Mouse (Mus musculus) thymus, postnatal 0 days (tissue): ENCODE data around the gene A630095N17Rik. TPM values are rescaled to one million over a fixed set of nuclear protein-coding genes. Genes with fewer than 3 reads are reported as not detected.
A peak's percentile ranks its signal among the peaks of the same experiment; 100 is the strongest.
"Not testable (repeated sequence)": the region's sequence is repeated elsewhere in the genome, so short reads cannot be mapped to it uniquely, and the experiment has no call there.

Experiments
- DNase-seq: peaks from one replicate; pipeline ENCODE4 v3.0.0-alpha.2; 2015; ENCODE audit warnings: low spot score
- polyA plus RNA-seq: library from polyadenylated mRNA; unstranded; fragments of >200 nt; fragmentation: Nextera tagmentation; extraction: Ambion mirVana; gene quantifications from 2 replicates; pipeline ENCODE4 v1.2.1, GENCODE M21; 2015

The A630095N17Rik gene
- polyA plus RNA-seq, 1 experiment from 2014 or later = 0.78 TPM

- DNase-seq = no peak
Observed at GRCm38 (mm10) chr1:75244175-75244826, 12.4 kb upstream of the A630095N17Rik start.

DNA sequence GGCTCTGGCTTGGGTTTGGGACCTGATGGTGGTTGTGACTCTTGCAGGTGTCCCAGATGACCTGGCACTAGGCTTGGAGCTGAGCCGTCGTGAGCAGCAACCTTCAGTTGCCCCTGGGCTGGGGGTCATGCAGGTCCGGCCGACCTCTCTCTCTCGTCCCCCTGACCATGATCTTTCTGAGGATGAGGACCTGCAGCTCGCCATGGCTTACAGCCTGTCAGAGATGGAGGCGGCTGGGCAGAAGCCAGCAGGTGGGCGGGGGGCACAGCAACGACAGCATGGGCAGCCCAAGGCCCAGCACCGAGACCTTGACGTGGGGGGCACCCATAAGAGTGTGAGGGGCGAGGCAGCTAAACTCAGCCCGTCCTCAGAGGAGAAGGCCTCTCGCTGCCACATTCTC, 11.5 kb upstream of the A630095N17Rik start:
- DNase-seq = no peak

DNA sequence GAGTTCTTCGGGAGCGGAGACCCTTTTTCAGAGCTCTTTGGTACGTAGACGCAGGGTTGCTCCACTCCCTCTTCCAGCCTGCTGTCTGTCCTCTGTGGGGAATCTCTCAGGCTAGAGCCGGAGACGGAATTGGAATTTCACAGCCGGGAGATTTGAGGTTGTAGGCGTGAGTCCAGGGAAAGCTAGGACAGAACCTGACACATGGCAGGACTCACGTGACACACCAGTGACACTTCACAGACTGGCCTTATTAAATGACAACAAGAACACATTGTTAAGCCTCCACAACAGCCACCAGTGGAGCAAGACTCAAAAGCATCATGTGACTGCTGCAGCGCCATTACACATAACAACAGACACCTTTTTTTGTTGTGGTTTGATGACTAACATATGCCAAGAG, 7.7 kb upstream of the A630095N17Rik start:
- DNase-seq = no peak

DNA sequence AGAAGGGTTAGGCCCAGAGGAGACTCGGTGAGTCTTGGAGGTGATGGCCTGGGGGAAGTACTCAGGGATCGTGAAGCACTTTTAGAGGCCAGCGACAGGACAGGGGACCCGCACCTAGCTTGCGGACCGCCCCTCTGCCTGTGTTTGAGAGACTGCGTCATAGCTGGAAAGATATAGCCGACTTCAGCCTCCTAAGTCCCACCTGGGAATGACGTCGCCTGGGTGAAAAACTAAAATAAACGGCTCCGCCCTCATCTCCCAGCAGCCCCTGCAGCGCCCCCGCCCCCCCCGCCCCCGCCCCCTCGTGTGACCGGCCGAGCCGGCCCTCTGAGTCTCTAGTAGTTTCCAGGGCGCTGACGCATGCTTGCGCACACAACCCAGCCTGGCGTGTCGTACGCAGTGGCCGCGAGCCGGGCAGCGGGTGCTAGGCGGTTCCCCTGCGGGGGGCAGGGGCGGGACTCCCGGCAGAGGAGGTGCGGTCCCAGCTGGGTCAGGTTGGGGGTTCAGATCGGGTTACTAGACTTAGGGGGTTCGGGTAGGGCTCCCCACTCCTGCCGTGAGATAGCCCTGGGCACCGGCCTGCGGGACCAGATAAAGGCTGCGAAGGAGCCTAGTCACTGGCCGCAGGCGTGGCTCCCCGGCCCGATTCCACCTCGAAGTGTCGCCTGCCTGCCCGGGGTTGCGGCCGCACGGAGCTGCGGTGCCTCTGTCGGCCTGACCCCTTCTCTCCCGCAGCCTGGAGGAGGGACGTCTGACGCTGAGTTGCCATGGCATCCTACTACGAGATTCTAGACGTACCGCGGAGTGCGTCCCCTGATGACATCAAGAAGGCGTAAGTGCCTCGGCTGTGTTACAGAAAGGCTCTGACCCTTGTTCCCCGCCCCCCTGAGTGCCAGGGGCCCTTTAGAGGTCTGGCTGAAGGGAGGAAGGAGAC, 4.5 kb upstream of the A630095N17Rik start, which contains the start of gene Dnajb2:
Gene Dnajb2, plus strand, starts transcription at position 290 of the 934 bp plus-strand sequence.
- peak; percentile 61 for DNase-seq

DNA sequence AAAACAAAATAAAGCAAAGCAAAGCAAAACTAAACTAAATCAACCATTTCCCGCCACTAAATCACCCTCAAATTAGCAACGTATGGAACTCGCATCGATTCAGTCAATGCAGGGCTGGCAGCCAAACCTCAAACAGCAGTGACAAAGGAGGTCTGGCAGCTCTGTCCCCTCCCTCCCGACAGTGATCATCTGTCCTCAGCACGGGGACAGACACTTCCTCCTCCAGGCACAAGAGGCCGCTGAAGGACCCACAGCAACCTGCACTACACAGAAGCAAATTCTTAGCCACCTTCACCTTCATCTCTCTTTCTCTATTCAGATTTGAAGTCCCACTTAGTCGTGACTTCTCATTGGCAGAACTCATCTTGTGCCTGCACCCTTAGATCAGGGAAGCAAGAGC, 2.7 kb upstream of the A630095N17Rik start:
- DNase-seq = peak; percentile 70

- not testable (repeated sequence) for DNase-seq
Observed at GRCm38 (mm10) chr1:75232489-75232888, 587 bp upstream of the A630095N17Rik start.

- DNase-seq = no peak
Observed at GRCm38 (mm10) chr1:75231224-75231623, 678 bp downstream of the A630095N17Rik start.

DNA sequence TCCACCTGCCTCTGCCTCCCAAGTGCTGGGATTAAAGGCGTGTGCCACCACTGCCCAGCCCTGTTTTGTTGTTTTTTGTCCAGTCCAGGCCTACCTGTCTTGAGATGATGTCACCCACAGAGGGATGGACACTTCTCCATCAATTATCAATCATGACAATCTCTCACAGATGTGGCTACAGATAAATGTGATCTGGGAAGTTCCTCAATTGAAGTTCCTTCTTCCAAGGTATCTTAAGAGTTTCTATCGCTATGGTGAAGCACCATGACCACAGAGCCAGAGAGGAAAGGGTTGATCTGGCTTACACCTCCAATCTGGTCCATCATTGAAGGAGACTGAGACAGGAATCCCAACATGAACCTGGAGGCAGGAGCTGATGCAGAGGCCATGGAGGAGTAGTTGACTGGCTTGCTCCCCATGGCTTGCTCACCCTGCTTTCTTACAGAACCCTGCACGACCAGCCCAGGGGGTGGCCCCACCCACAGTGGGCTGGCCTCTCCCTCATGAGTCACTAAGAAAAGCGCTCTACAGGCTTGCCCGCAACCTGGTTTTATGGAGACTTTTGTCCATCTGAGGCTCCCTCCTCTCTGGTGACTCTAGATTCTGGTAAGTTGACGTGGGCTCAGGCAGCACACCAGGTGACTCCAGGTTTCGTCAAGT, 1.4 kb downstream of the A630095N17Rik start:
- DNase-seq = no peak

- DNase-seq = no peak
Observed at GRCm38 (mm10) chr1:75229158-75229557, 2.7 kb downstream of the A630095N17Rik start.

- DNase-seq = no peak
Observed at GRCm38 (mm10) chr1:75227653-75228052, 4.2 kb downstream of the A630095N17Rik start.

DNA sequence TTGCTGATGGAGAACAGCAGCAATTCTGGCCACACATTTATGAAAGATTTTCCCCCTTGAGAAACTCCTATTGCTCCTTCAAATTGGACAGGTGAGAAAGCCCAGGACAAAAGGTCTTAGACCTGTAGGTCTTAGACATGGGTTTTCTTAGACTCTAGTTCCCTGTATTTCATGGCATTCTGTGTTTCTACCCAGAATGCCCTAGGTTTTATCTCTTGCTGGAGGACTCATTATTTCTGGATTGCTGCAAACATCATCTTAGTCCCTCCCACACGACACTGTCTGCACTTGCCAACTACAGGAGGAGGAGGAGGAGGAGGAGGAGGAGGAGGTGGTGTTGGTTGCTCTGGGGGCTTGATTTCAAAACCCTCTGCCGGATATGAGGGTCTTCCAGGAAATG, 5.8 kb downstream of the A630095N17Rik start:
- DNase-seq = no peak

DNA sequence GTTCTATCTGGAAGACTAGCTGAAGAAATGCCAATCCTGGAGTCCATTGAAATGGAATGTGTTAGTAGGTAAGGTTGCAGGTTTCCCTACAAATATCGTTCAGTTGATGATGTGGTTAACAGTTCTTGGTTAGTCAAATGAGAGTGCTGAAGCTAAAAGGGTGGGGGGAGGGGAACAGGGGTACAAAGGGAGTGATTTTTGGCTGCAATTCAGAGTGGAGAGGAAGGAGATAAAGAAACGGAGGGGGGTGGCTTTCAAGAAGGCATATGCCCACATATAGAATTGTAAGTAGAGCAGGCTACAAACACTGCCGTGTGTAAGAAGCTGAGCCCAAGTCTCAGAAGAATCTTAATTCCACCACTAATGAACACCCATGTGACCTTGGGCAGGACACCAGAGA, 6.4 kb downstream of the A630095N17Rik start:
- no peak for DNase-seq

DNA sequence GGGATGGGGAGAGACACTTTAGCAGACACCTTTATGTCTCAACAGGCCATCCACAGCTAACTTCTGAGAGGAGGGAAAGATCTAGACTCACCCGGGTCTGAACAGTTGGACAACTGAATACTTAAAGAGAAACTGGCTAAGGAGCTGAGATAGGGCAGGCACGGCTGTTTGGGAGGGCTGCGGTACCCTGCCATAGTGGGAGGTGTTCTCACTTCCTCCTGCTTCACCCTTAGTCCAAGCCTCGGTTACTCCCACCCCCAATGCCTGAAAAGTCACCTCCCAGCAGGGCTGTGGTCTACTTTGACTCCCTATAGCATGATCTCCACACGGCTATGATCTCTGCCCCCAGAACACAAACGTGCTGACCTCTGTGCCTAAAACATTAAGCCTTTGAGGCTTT, 8.4 kb downstream of the A630095N17Rik start:
- DNase-seq = no peak

- DNase-seq = peak; percentile 68
Observed at GRCm38 (mm10) chr1:75222926-75223325, 9.0 kb downstream of the A630095N17Rik start.

GRCm38 (mm10) chr1:75221538-75221937, 10.4 kb downstream of the A630095N17Rik start:
- DNase-seq = no peak

DNA sequence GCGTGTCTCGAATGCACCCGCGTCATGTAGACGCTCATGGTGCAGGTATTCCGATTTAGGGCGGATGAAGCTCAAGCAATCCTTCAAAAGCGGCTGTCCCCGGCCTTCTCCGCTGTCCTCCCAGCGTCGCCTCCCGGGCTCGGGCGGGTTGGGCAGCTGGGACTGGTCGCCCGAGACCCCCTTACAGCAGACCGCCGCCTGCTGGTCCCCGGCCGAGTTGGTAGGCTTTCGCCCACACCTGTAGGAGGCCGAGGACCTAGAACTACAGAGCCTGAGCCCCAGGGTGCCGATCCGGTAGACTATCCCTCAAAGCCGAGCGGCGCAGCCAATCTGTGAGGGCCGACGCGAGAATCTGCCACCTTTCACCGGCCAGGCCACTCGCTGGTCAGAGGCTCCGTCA, 12.4 kb downstream of the A630095N17Rik start, which contains the start of gene Tuba4a:
Gene Tuba4a, minus strand, starts transcription at position 335 of the 400 bp plus-strand sequence.
- DNase-seq = no peak

DNA sequence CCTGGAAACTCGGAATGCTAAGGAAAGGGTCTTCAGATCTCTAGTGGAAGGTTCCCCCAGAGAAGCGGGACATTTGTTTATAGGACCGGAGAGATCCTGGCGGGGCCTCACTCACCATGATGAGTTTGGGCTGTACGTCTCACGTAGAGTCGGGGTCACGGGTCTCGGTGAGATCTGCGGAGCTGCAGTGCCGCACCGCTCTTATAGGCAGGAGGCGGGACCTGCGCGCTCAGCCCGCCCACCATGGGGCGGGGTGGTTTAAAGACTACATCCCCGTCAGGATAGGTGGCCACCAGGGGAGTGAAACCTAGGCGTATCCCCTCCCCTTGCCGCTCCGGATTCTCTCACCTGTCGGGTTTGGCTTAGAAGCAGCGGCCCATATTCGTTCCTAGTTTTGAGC, 12.8 kb downstream of the A630095N17Rik start:
- peak; percentile 95 for DNase-seq

DNA sequence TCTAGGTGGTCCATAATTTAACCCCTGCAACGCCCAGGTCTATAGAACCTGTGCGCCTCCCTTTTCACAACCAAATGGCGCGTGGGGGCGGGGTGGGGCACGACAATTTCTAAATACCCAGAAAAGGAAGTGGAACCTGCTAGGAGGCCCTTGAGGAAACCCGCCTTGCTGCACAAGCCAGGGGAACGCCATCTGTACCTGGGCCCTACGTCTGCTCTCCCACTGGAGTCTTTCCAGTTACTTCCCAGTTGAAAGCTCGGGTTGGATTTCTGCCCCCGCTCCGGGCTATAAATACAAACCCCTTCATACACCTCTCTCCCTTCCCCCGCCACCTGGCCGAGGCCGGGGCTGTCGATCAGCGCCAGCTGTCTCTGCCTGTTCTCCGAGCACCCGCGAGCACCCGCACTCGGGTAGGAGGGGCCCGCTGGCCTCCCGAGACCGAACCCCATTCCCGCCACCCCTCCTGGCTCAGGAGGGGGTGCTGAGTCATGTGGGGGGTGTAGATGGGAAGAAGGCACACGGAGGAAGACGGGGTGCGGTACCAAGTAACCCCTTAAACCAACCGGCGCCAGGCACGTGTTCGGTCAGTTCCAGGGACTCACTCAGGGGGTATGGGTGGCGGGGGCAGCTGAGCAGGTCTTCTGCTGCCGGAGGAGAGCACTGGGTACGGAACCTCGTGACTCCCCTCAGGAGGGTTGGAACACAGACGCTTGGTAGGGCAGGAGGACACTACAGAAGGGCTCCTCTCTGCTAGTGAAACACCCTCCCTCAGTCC, 13.5 kb downstream of the A630095N17Rik start:
- peak; percentile 67 for DNase-seq

- no peak for DNase-seq
Observed at GRCm38 (mm10) chr1:75217893-75218226, 14.0 kb downstream of the A630095N17Rik start.

DNA sequence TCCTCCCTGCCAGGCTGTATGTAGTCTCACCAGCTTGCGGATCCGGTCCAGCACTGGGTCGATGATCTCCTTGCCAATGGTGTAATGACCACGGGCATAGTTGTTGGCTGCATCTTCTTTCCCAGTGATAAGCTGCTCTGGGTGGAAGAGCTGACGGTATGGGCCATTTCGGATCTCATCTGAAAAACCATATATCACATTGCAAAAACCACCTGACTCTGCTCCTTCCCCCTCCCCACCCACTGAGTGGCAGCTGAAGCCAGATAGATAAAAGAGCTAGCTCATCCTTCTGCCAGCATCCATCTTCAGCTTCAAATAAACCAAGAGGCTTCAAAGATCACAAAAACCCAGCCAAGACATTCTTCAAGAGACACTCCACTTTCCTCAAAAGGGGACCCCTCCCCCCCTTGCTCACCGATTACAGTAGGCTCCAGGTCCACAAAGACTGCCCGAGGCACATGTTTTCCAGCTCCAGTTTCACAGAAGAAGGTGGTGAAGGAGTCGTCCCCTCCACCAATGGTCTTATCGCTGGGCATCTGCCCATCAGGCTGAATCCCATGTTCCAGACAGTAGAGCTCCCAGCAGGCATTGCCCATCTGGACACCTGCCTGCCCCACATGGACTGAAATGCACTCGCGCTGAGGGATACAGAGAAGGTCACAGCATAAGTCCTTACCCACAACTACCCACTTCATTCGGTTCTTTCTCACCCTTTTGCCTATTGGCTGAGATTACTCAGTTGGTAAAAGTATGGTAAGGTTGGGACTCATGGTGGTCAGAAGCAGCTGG, 14.9 kb downstream of the A630095N17Rik start:
- peak; percentile 49 for DNase-seq
